Mouse (Mus musculus): ENCODE measurements around the gene Fkbp1a.

GRCm38 (mm10) chr2:151575699-151576389, 33.6 kb downstream of the Fkbp1a start:
- TF ChIP-seq POLR2A (IDR thresholded peaks at IDR 0.05; ENCODE audit: control insufficient read depth in 1 of 2, insufficient read depth in 1 of 2, low read depth in 1 of 2, low read length in 2 of 2, poor library complexity in 1 of 2) (no peak), UBTF (IDR thresholded peaks at IDR 0.05; ENCODE audit: borderline replicate concordance, insufficient read depth, low read depth, low read length) (no peak), CTCF (IDR thresholded peaks at IDR 0.05 in 2 of 3, conservative IDR thresholded peaks at IDR 0.05 in 1 of 3; ENCODE audit: control insufficient read depth in 1 of 3, insufficient read depth in 1 of 3, low read depth in 2 of 3, low read length in 3 of 3, poor library complexity in 1 of 3, severe bottlenecking in 1 of 3) (no peak), ETS1 (IDR thresholded peaks at IDR 0.05; ENCODE audit: low read depth, low read length) (no peak), TAL1 (IDR thresholded peaks at IDR 0.05; ENCODE audit: low read length) (no peak), MYC (IDR thresholded peaks at IDR 0.05; ENCODE audit: low read depth, low read length) (no peak), NRF1 (IDR thresholded peaks at IDR 0.05; ENCODE audit: insufficient read depth, low read depth, low read length, poor library complexity, severe bottlenecking) (no peak), RCOR1 (IDR thresholded peaks at IDR 0.05; ENCODE audit: low read depth, low read length) (no peak), CHD1 (IDR thresholded peaks at IDR 0.05; ENCODE audit: low read depth, low read length) (no peak), EP300 (IDR thresholded peaks at IDR 0.05; ENCODE audit: low read depth in 1 of 2, low read length in 2 of 2) (no peak)
